Mouse (Mus musculus) brain, embryonic 14.5 days (tissue): ENCODE data around the gene Gm884.
"Not testable (repeated sequence)": the region's sequence is repeated elsewhere in the genome, so short reads cannot be mapped to it uniquely, and the experiment has no call there.

Experiments used
- CTCF ChIP-seq: fragments of 200-500 bp; IDR thresholded peaks from 2 replicates; pipeline ENCODE4 v1.5.1; 2012; ENCODE audit warnings: inconsistent platforms, mild to moderate bottlenecking, moderate library complexity, borderline replicate concordance; ENCODE audit not compliant: insufficient read depth, insufficient read length; ENCODE audit errors: extremely low read depth
- POLR2A ChIP-seq: fragments of 200-500 bp; IDR thresholded peaks from 2 replicates; pipeline ENCODE4 v1.6.1; 2012; ENCODE audit warnings: mild to moderate bottlenecking, inconsistent platforms, borderline replicate concordance; ENCODE audit not compliant: poor library complexity, insufficient read depth, insufficient read length, severe bottlenecking; ENCODE audit errors: extremely low read depth

DNA sequence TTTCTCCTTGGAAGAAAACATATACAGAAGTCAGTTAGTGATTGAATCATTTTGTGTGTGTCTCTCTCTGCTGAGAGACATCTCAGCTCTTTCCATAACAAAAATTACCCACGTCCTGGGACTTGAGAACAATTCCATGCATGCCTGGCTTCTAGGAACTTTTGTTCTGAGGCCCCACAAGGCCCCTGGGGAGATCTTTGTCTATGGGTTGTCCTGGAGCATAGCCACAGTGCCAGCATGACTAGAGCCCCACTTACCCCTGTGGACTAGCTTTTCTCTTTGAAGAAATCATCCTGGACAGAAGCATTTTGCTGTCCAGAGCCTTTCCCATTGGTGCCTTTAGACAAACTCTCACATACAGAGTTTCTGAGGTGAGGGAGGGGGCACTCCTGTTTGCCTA, 86.0 kb downstream of the Gm884 start:
- TF ChIP-seq CTCF, POLR2A: not testable (repeated sequence)
